Mouse (Mus musculus) cerebellum, postnatal 36 days (tissue): ENCODE data around the gene Pgam5.
A peak's percentile ranks its signal among the peaks of the same experiment; 100 is the strongest.

Experiments used
- DNase-seq, 2 experiments: peaks; one replicate each; pipeline ENCODE4 v3.0.0; 2021 to 2022; ENCODE audit warnings: mixed read lengths in 2 of 2

Pgam5 gene

GRCm38 (mm10) chr5:110269141-110270101 lies at the start of gene Pgam5:
Pgam5 (minus strand) TSS chr5:110269913.
- DNase-seq, result peak; percentile 92 to 94

- no peak for DNase-seq
These were observed 43.4 kb upstream of the Pgam5 start for GRCm38 (mm10) chr5:110313127-110313526.

DNA sequence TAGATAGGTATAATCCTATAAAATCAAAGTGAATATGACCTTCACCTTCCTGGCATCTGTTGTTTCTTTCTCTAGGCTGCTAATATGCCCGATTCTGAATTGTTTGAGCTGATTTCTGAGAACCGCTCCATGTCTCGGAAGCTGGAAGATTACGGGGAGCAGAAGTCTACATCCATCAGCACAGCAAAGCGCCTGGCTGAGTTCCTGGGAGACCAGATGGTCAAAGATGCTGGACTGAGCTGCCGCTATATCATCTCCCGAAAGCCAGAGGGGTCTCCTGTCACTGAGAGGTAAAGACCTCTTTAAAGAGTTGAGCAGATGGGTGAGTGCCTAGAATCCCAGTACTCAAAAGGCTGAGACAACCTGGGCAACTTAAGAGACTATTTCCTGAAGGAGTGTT lies 39.1 kb upstream of the Pgam5 start:
- DNase-seq, result peak; percentile 22 to 25

GRCm38 (mm10) chr5:110300591-110300990 lies 30.9 kb upstream of the Pgam5 start:
- DNase-seq, result no peak

- no peak for DNase-seq
These were observed 26.9 kb upstream of the Pgam5 start for GRCm38 (mm10) chr5:110296637-110297036.

GRCm38 (mm10) chr5:110291649-110292048 lies 21.9 kb upstream of the Pgam5 start:
- DNase-seq, result no peak

DNA sequence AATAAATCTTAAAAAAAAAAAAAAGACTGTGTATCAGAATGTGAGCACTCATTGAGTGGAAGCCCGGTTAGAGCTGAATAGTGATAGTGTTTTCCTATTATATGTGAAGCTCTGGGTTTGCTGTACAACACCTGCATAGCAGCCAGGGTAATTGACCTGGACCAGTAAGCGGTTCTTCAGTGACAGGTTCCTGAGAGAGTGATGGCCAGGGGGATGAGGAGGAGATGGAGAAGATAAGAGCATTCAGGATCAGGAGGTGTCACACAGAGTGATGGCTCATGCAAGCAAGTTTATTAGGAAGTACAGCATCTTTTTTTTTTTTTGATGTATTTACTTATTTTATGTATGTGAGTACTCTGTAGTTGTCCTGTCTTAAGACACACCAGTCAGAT lies 17.4 kb upstream of the Pgam5 start:
- no peak for DNase-seq

DNA sequence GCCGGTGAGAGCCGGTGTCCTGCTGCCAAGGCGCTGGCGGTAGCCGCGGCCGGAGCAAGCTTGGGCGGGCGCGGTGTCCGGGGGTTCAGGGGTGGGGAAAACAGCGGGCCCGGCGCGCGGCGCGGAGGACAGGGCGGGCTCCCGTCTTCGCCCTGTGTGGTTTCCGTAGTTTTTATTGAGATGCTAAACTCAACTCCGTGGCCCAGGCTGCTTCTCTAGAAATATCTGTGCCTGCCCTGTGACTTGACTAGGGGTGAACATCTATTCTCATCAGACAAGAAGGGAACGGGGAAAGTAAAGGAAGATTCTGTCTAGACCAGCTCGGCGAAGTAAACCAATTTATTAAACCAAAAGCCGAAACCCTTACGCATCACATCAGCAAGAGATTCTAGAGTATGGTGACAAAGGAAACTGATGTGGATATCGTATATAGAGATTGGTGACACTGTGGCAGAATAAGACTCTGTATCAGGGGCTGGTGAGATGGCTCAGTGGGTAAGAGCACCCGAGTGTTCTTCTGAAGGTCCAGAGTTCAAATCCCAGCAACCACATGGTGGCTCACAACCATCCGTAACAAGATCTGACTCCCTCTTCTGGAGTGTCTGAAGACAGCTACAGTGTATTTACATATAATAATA lies 16.9 kb upstream of the Pgam5 start:
- no peak for DNase-seq

DNA sequence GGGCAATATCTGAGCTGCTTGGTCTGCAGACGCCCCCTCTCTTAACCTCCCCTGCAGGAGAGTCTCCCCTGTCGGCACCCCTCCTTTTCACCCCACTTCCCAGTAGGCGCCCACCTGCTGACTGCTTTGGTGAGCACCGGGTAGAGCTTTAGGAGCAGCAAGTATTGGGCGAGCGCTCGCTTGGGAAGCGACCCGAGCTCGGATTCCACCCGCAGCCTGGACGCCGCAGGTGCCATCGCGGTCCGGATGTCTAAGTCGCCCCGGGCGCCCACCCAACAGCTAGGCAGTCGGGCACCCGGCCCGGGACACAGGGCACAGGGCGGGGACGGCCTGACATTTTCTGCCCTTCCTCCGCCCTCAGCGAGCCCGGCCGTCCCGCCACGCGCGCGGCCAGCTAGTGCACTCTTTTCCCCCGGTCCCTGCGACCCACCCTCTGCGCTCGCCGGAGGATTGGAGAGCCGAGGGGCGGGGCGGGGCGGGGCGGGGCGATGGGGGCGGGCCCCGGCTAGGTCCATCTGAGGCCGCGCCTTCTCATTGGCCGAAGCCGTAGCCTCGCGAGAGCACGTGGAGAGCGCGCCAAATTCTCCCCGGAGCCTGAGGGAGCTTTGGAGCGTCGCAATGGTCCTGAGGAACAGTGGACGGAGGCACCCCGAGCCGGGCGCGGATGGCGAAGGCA lies 16.2 kb upstream of the Pgam5 start, which contains the start of the genes Pxmp2 and Pole:
Pxmp2 (minus strand) TSS at position 417 of the 676 bp plus-strand sequence.
Pole (plus strand) TSS at position 537 of the 676 bp plus-strand sequence.
- peak; percentile 80 to 87 for DNase-seq

GRCm38 (mm10) chr5:110285156-110285555 lies 15.4 kb upstream of the Pgam5 start:
- DNase-seq, result no peak

DNA sequence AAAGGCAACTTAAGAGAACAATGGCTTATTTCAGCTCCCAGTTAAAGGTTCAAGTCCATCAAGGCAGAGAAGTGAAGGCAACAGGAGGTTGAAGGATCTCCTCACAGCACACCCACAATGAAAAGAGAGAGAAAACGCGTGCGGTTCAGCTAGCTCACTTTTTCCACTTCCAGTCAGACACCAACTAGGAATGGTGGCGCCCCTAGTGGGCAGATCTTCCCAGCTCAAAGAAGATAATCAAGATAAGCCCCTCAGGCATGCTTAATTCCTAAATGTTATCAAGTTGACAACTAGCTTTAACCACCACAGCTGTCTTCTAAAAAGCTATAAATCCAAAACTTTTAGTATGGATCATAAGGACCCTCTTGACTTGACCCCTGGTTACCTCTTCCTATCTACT lies 14.8 kb upstream of the Pgam5 start:
- peak; percentile 40 to 55 for DNase-seq

GRCm38 (mm10) chr5:110281984-110282383 lies 12.3 kb upstream of the Pgam5 start:
- DNase-seq, result no peak

DNA sequence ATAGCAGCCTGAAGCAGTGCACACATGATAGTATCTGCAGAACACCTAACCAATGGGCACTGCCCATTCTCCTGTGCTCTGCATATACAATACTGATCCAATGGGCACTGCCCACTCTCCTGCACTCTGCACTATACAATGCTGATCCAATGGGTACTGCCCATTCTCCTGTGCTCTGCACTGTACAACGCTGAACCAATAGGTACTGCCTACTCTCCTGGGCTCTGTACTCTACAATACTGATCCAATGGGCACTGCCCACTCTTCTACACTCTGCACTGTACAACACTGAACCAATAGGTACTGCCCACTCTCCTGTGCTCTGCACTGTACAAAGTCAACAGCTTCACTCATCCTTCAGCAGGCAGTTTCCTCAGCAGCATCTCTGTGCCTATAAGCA lies 7.2 kb upstream of the Pgam5 start:
- no peak for DNase-seq

DNA sequence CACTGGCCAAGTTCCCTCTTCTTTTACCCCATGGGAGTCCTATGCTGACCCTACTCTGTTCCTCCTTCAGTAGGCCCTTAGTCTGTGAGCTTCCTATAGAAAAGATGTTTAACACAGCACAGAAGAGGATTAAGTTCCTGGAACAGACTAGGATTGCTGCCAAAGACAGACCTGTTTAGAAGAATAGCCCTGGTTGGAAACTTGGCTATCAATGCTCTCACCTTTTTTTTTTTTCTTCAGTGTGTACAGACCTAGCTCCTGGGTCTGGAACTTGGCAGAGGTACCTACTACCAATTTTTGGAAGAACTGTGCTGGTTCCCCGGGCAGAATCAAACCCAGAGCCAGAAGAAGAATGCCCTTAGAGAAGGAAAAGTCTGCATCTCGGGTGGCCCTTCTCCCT lies 6.7 kb upstream of the Pgam5 start:
- DNase-seq, result no peak

- DNase-seq, result no peak
These were observed 5.1 kb upstream of the Pgam5 start for GRCm38 (mm10) chr5:110274846-110275245.

DNA sequence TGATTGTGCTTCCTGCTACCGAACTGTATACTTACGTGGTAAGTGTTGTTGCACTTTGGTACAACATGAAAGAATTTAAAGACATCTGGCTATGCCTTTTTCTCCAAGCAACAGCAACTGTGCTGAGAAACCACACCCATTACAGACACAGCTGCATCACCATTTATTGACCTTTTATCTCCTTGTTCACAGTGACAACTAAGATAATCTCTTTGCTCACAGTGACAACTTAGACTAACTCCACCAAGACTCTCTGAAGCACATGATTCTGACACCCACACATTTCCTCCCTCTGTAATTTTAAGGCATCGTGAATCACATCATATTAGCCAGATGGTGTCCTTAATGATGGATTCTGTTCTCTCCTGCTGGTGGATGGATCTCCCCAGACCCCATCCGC lies 4.4 kb upstream of the Pgam5 start:
- no peak for DNase-seq

- peak in 1 of 2 experiments; percentile 9 for DNase-seq
These were observed 529 bp upstream of the Pgam5 start for GRCm38 (mm10) chr5:110270242-110270641.

- no peak for DNase-seq
These were observed 2.8 kb downstream of the Pgam5 start for GRCm38 (mm10) chr5:110266941-110267340.

DNA sequence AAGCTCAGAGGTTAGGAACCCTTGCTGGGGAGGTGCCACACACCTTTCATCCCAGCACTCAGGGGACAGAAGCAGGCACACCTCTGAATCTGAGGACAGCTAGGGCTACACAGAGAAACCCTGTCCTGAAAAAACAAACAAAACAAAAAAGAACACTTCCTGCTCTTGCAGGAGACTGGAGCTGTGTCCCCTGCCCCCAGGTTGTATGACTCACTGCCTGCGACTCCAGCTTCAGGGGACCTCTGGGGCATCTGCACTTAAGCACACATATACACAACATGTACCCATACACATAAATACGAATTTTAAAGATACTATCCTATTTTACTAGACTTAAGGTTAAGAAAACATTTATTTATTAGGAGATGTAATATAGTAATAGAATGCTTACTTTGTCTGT lies 25.6 kb downstream of the Pgam5 start:
- no peak for DNase-seq

DNA sequence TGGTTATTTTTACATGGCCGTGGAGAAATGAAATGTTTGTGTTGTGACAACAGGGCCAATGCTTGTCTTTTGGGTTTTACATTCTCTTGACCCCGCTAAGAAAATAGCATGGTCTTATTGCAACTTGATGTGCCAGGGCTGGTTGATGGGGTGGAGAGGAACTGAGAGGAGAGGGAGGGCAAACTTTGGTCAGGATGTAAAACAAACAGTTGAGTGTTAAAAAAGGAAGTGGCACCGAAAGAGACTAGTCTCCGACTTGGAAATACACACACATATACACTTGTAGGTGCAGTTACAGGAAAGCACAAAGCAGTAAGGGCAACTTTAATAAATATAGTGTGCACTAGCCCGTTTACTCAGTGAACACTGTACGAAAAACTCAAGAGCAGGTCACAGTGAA lies 37.4 kb downstream of the Pgam5 start:
- DNase-seq, result no peak

GRCm38 (mm10) chr5:110231638-110232037 lies 38.1 kb downstream of the Pgam5 start:
- DNase-seq, result no peak

GRCm38 (mm10) chr5:110230780-110231461 lies 38.8 kb downstream of the Pgam5 start, which contains the start of gene Ankle2:
Ankle2 (plus strand) TSS chr5:110231004.
- DNase-seq, result peak; percentile 91 to 94

DNA sequence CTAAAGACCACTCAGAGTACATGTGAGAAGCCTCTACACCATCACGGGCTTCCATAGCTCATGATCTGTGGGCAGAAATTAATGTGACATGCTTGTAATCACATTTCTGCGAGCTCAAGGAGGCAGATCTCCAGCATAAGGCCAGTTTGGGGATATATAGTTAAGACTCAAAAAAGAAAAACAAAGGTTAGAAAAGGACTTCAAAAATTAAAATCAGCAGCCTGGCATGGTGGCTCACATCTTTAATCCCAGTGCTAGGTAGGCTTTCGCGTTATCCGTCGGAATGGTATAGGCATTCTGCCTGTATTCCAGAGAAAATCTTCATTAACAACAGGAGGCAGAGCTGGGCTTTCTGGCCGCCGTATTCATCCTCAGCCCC lies 39.3 kb downstream of the Pgam5 start:
- no peak for DNase-seq
